Mouse (Mus musculus) forebrain, postnatal 0 days (tissue): ENCODE measurements around the gene Wdr26. TPM values are rescaled to one million over a fixed set of nuclear protein-coding genes. Genes with fewer than 3 reads are reported as not detected.

ENCODE experiments used
- ATAC-seq: fragments of 200-750 bp; cut with Nextera tagmentation; 2 replicates; pipeline ENCODE4 v1.8.0; 2017; ENCODE audit warnings: mild to moderate bottlenecking, moderate library complexity
- DNase-seq: peaks from one replicate; pipeline ENCODE4 v3.0.0-alpha.2; 2015
- H3K27ac ChIP-seq: fragments of 300-500 bp; sonication (generic); 2 replicates; pipeline ENCODE4 v1.5.1; 2014; ENCODE audit warnings: low read depth, mild to moderate bottlenecking, antibody characterized with exemption, low read length, moderate library complexity, mixed read lengths
- H3K27me3 ChIP-seq: fragments of 300-500 bp; sonication (generic); 2 replicates; pipeline ENCODE4 v1.6.1; 2014; ENCODE audit warnings: mild to moderate bottlenecking, low read length, mixed read lengths; ENCODE audit not compliant: insufficient read depth
- H3K36me3 ChIP-seq: fragments of 300-500 bp; sonication (generic); 2 replicates; pipeline ENCODE4 v1.6.1; 2014; ENCODE audit warnings: mild to moderate bottlenecking, moderate library complexity; ENCODE audit not compliant: insufficient read depth
- H3K4me1 ChIP-seq: fragments of 300-500 bp; sonication (generic); 2 replicates; pipeline ENCODE4 v1.6.1; 2014; ENCODE audit warnings: antibody characterized with exemption; ENCODE audit not compliant: insufficient read depth
- H3K4me2 ChIP-seq: fragments of 300-500 bp; sonication (generic); 2 replicates; pipeline ENCODE4 v1.6.1; 2014; ENCODE audit warnings: low read depth, mild to moderate bottlenecking, moderate library complexity
- H3K4me3 ChIP-seq: fragments of 300-500 bp; sonication (generic); 2 replicates; pipeline ENCODE4 v1.5.1; 2014; ENCODE audit warnings: low read depth, low read length, mixed read lengths
- H3K9ac ChIP-seq: fragments of 300-500 bp; sonication (generic); 2 replicates; pipeline ENCODE4 v1.6.1; 2014; ENCODE audit warnings: mild to moderate bottlenecking
- H3K9me3 ChIP-seq: fragments of 300-500 bp; sonication (generic); 2 replicates; pipeline ENCODE4 v1.6.1; 2016; ENCODE audit warnings: low read length
- CTCF ChIP-seq: sonication (generic); IDR thresholded peaks from 2 replicates; pipeline ENCODE4 v1.5.1; 2016; ENCODE audit warnings: antibody characterized with exemption, control low read depth, low read depth
- WGBS: fragments of 180-500 bp; shearing (Covaris S2); extraction: QIAGEN DNeasy Blood & Tissue Kit; methylation state at CpG from one replicate; pipeline ENCODE4 v1.1.7; 2014; 5-methylcytosine and 5-hydroxymethylcytosine counted together
- polyA plus RNA-seq: library from polyadenylated mRNA; unstranded; fragments of >200 nt; fragmentation: Nextera tagmentation; extraction: Ambion mirVana; gene quantifications from 2 replicates; pipeline ENCODE4 v1.2.1, GENCODE M21; 2015
- total RNA-seq: library from RNA; depleted of rRNA; stranded (reverse); fragments of >200 nt; gene quantifications from 2 replicates; pipeline ENCODE4 v1.2.3, GENCODE M21; 2014

The Wdr26 gene
- total and polyA plus RNA-seq, 2 experiments from 2014 or later: 43.0 to 55.6 TPM

GRCm38 (mm10) chr1:181211403-181211919 is 340 bp downstream of the Wdr26 start:
- TF ChIP-seq CTCF: no peak
- DNase-seq (peak; percentile 25), ATAC-seq (peak; percentile 50)
- Histone ChIP-seq H3K4me1 (peaks cover 8% of the 10 kb centered on the region; the same call in 1 of the 2 replicates), H3K4me3 (peak overlapping the region; percentile 99), H3K4me2 (peak overlapping the region; percentile 87), H3K27ac (peak overlapping the region; percentile 91), H3K9ac (peak overlapping the region; percentile 94), H3K9me3 (no peaks in the 10 kb centered on the region), H3K36me3 (peaks cover 5% of the 10 kb centered on the region; the same call in 1 of the 2 replicates), H3K27me3 (no peaks in the 10 kb centered on the region)
- WGBS: 8% methylated on average over 11 of the region's 72 CpGs

DNA sequence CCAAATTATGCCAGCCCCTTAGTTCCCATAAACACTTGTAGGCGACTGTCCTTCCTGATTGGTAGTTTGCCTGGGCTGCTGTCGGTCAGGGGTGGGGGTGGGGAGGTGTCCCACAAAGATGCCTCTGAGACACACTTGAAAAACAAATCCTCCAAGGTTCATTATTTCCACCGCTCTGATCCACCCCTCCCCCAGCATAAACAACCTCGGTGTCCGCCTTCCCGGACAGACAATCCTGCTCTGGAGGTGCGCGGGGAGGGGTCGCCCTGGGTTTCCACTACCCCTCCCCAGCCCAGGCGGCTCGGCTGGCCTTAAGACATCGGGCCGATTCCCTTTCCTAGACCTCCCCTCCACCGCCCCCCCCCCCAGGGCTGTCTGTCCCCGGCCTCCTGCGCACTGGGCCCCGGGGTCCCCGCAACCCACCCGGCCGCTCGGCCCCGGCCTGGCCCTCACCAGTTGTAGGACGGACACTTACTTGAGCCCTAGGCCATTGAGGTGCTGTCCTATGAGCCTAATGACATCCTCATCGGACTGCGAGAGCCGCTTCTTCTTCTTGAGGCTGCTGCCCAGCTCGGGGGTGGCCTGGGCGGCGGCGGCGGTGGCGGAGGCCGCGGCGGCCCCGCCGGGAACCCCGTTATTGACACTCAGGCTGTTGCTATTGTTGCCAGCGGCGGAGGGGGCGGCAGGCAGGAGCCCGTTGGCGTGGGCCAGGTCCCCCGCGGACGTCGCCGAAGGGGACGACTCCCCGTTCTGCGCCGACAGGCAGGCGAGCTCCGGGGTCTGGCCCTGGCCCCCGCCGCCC is 999 bp downstream of the Wdr26 start:
- Histone ChIP-seq H3K4me2 (peak overlapping the region; percentile 87), H3K4me3 (peak overlapping the region; percentile 99), H3K36me3 (peaks cover 8% of the 10 kb centered on the region; the same call in 1 of the 2 replicates), H3K27me3 (no peaks in the 10 kb centered on the region), H3K27ac (peak overlapping the region; percentile 91), H3K4me1 (peaks cover 8% of the 10 kb centered on the region; the same call in 1 of the 2 replicates), H3K9me3 (no peaks in the 10 kb centered on the region), H3K9ac (peak overlapping the region; percentile 94)
- WGBS: 1% methylated on average over 51 of the region's 56 CpGs
- DNase-seq: peak; percentile 35
- peak; percentile 10 for ATAC-seq
- TF ChIP-seq CTCF: no peak

DNA sequence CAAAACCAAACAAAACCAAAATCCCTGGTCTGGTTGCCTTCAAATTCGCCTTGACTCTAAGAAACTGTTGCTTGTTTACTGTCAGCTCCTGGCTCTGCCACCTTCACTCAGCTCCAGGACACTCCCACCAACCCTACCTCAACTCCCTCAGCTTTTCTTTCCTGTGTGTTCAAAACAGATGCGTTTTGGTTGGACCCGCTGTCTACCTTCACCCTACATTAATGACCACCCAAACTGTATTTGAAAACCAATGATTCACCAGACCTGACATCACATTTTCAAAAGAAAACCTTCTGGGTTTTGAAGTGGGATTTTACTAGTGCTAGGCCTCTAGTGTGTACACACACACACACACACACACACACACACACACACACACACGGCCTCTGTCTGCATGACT is 1.7 kb downstream of the Wdr26 start:
- WGBS: 13% methylated on average over 4 of the region's 4 CpGs
- TF ChIP-seq CTCF: no peak
- Histone ChIP-seq H3K4me3 (peak overlapping the region; percentile 99), H3K36me3 (peaks cover 8% of the 10 kb centered on the region; the same call in 1 of the 2 replicates), H3K27me3 (no peaks in the 10 kb centered on the region), H3K4me1 (peaks cover 8% of the 10 kb centered on the region; the same call in 1 of the 2 replicates), H3K9ac (peak overlapping the region; percentile 94), H3K9me3 (no peaks in the 10 kb centered on the region), H3K27ac (no peak overlapping the region), H3K4me2 (peak overlapping the region; percentile 87)
- DNase-seq (peak; percentile 19), ATAC-seq (no peak)

GRCm38 (mm10) chr1:181199446-181199845 is 12.4 kb downstream of the Wdr26 start:
- DNase-seq: no peak
- TF ChIP-seq CTCF: no peak

DNA sequence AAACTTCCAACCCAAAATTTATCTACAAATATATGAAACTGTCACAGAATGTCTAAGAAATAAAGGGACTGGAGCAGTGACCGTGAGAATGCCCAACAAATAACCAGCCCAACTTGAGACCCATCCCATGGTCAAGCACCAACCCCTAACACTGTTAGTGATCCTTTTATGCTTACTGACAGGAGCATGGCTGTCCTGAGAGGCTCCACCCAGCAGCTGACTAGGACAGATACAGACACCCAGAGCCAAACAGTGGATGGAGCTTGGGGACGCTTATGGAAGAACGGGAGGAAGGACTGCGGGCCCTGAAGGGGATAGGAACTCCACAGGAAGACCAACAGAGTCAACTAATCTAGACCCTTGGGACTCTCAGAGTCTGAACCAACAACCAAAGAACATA is 22.9 kb downstream of the Wdr26 start:
- no peak for TF ChIP-seq CTCF
- ATAC-seq (no peak), DNase-seq (no peak)
- over 99% methylated on average over 4 of the region's 4 CpGs for WGBS
- H3K9me3 ChIP-seq: no peaks in the 10 kb centered on the region
- no peak overlapping the region for H3K4me2 ChIP-seq
- no peak overlapping the region for H3K9ac ChIP-seq
- H3K27ac ChIP-seq: no peak overlapping the region
- peaks cover 71% of the 10 kb centered on the region for H3K36me3 ChIP-seq
- H3K27me3 ChIP-seq: no peaks in the 10 kb centered on the region
- H3K4me3 ChIP-seq: no peak overlapping the region
- no peaks in the 10 kb centered on the region for H3K4me1 ChIP-seq

More at GRCm38 (mm10) chr1:181199446-181199845, 12.4 kb downstream of the Wdr26 start:
- no peak for ATAC-seq
- H3K27me3 ChIP-seq: no peaks in the 10 kb centered on the region
- H3K27ac ChIP-seq: no peak overlapping the region
- no peak overlapping the region for H3K9ac ChIP-seq
- peaks cover 73% of the 10 kb centered on the region for H3K36me3 ChIP-seq
- H3K4me1 ChIP-seq: no peaks in the 10 kb centered on the region
- 91% methylated on average over 4 of the region's 4 CpGs for WGBS
- no peak overlapping the region for H3K4me2 ChIP-seq
- H3K4me3 ChIP-seq: no peak overlapping the region
- no peaks in the 10 kb centered on the region for H3K9me3 ChIP-seq

GRCm38 (mm10) chr1:181170210-181170609 is 41.6 kb downstream of the Wdr26 start:
- H3K27me3 ChIP-seq: no peaks in the 10 kb centered on the region
- 85% methylated on average over 8 of the region's 8 CpGs for WGBS
- no peak overlapping the region for H3K27ac ChIP-seq
- H3K4me1 ChIP-seq: no peaks in the 10 kb centered on the region
- ATAC-seq: no peak
- no peak overlapping the region for H3K4me2 ChIP-seq
- H3K4me3 ChIP-seq: no peak overlapping the region
- no peak for TF ChIP-seq CTCF
- no peak for DNase-seq
- H3K9ac ChIP-seq: no peak overlapping the region
- peaks cover 31% of the 10 kb centered on the region for H3K36me3 ChIP-seq
- no peaks in the 10 kb centered on the region for H3K9me3 ChIP-seq

GRCm38 (mm10) chr1:181168377-181168776 is 43.4 kb downstream of the Wdr26 start:
- no peak overlapping the region for H3K4me3 ChIP-seq
- DNase-seq: no peak
- 74% methylated on average over 3 of the region's 3 CpGs for WGBS
- H3K4me1 ChIP-seq: no peaks in the 10 kb centered on the region
- H3K27ac ChIP-seq: no peak overlapping the region
- peaks cover 38% of the 10 kb centered on the region for H3K36me3 ChIP-seq
- H3K9me3 ChIP-seq: no peaks in the 10 kb centered on the region
- no peak for ATAC-seq
- H3K4me2 ChIP-seq: no peak overlapping the region
- TF ChIP-seq CTCF: no peak
- no peak overlapping the region for H3K9ac ChIP-seq
- no peaks in the 10 kb centered on the region for H3K27me3 ChIP-seq
